Mouse (Mus musculus): ENCODE measurements at regions not wholly inside any gene's neighbourhood (a gene's known extent, or its start where the extent isn't known, plus 50 kb on each side); places are given as distances from the start of the nearest gene placed in this dataset.

DNA sequence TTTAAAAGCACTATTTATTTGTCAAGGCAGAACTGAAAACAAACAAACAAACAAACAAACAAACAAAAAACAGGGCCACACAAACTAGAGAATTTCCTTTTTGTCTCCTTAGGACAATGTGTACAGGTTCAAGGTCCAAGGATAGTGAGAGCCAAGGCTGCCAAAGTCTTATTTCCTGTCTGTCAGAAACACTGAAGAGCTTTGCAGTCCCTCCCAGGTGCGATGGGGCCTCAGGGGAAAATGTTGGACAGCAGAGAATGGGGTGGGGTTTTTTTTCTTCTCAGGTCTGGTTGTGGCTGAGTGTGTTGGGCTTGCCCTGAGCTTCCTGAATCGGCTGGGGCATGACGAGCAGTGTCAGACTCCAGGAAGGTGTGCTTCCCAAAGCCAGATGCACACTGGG, 53.1 kb upstream of the Wscd2 start:
- Histone ChIP-seq H3K9ac (ENCODE audit: low read depth, low read length) (no peak overlapping the region), H3K27ac (ENCODE audit: low read length) (no peak overlapping the region), H3K9me3 (replicated peaks; ENCODE audit: control insufficient read depth, low read length, poor library complexity, severe bottlenecking) (no peaks in the 10 kb centered on the region), H3K36me3 (ENCODE audit: control insufficient read depth, insufficient read depth, low read length) (no peaks in the 10 kb centered on the region), H3K27me3 (ENCODE audit: control insufficient read depth, insufficient read depth, low read depth, low read length) (no peaks in the 10 kb centered on the region), H3K4me1 (ENCODE audit: control insufficient read depth, insufficient read depth, low read length) (no peaks in the 10 kb centered on the region), H3K4me2 (ENCODE audit: low read length) (no peak overlapping the region), H3K4me3 (ENCODE audit: low read depth, low read length) (no peak overlapping the region)
- WGBS = 71% methylated on average over 3 of the region's 3 CpGs
- no peak for ATAC-seq
